Mouse (Mus musculus) limb, embryonic 15.5 days (tissue): ENCODE measurements around the gene Sema4b. TPM values are rescaled to one million over a fixed set of nuclear protein-coding genes. Genes with fewer than 3 reads are reported as not detected.

Experiments used
- ATAC-seq: fragments of 200-750 bp; cut with Nextera tagmentation; 2 replicates; pipeline ENCODE4 v1.8.0; 2017; ENCODE audit warnings: low read depth, moderate TSS enrichment; ENCODE audit not compliant: insufficient number of reproducible peaks, low FRiP score, low TSS enrichment
- H3K27ac ChIP-seq: fragments of 300-500 bp; sonication (generic); 2 replicates; pipeline ENCODE4 v1.5.1; 2015; ENCODE audit warnings: moderate library complexity, mild to moderate bottlenecking, inconsistent platforms
- H3K27me3 ChIP-seq: fragments of 300-500 bp; sonication (generic); 2 replicates; pipeline ENCODE4 v1.6.1; 2015; ENCODE audit warnings: inconsistent platforms
- H3K36me3 ChIP-seq: fragments of 300-500 bp; sonication (generic); 2 replicates; pipeline ENCODE4 v1.6.1; 2015; ENCODE audit warnings: inconsistent platforms
- H3K4me1 ChIP-seq: fragments of 300-500 bp; sonication (generic); 2 replicates; pipeline ENCODE4 v1.6.1; 2015; ENCODE audit warnings: inconsistent platforms
- H3K4me2 ChIP-seq: fragments of 300-500 bp; sonication (generic); 2 replicates; pipeline ENCODE4 v1.6.1; 2015; ENCODE audit warnings: mild to moderate bottlenecking, inconsistent platforms
- H3K4me3 ChIP-seq: fragments of 300-500 bp; sonication (generic); 2 replicates; pipeline ENCODE4 v1.5.1; 2015; ENCODE audit warnings: mild to moderate bottlenecking, inconsistent platforms
- H3K9ac ChIP-seq: fragments of 300-500 bp; sonication (generic); 2 replicates; pipeline ENCODE4 v1.6.1; 2015; ENCODE audit warnings: inconsistent platforms
- H3K9me3 ChIP-seq: fragments of 300-500 bp; sonication (generic); 2 replicates; pipeline ENCODE4 v1.6.1; 2016; ENCODE audit warnings: inconsistent platforms
- WGBS: fragments of 180-500 bp; shearing (Covaris S2); methylation state at CpG from one replicate; pipeline ENCODE4 v1.1.7; 2015; 5-methylcytosine and 5-hydroxymethylcytosine counted together
- polyA plus RNA-seq: library from polyadenylated mRNA; unstranded; fragments of >200 nt; fragmentation: Nextera tagmentation; extraction: Ambion mirVana; gene quantifications from 2 replicates; pipeline ENCODE4 v1.2.1, GENCODE M21; 2015

Gene Sema4b
- polyA plus RNA-seq, 1 experiment from 2014 or later: 18.1 TPM

DNA sequence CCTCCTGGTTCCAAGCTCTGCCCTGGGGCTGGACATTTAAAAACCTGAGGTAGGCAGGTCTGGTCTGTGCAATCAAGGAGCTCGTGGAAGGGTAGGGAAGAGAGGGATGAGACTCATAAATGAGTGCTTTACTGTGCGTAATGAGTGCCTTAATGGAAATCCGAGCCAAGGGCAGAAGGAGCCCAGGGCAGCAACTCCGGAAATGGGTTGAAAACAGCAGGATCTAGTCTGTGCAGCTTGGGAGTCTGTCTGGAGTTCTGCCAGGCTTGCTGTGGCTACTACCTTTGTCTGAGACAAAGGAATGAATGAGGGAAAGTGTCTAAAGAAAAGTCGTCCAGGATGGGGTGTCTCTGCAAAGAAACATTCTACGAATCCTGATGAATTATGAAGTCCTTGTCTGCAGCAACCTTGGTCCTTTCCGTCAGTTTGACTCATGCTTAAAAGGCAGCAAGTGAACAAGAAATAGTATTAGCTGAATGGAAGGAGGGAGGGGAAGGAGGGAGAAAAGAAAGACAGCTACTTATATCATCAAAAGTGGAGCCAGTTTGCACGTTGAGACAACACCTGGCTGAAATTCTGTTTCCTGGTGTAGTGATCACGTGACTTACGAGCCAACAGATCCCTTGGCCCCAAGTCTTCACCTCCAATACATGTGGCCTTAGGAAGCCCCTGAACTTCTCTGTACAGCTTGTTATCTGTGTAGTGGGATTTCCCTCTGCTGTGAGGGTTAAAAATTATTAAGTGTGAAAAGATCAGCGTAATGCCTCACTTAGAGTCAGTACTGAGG is 2.7 kb downstream of the Sema4b start:
- Histone ChIP-seq H3K9me3 (no peaks in the 10 kb centered on the region), H3K4me3 (no peak overlapping the region), H3K9ac (no peak overlapping the region), H3K4me1 (peaks cover 53% of the 10 kb centered on the region), H3K27me3 (no peaks in the 10 kb centered on the region), H3K4me2 (no peak overlapping the region), H3K27ac (0 out of 2 replicates have a peak overlapping the region, but pooled peaks have one; percentile 1), H3K36me3 (no peaks in the 10 kb centered on the region)
- 29% methylated on average over 11 of the region's 11 CpGs for WGBS
- ATAC-seq: no peak

DNA sequence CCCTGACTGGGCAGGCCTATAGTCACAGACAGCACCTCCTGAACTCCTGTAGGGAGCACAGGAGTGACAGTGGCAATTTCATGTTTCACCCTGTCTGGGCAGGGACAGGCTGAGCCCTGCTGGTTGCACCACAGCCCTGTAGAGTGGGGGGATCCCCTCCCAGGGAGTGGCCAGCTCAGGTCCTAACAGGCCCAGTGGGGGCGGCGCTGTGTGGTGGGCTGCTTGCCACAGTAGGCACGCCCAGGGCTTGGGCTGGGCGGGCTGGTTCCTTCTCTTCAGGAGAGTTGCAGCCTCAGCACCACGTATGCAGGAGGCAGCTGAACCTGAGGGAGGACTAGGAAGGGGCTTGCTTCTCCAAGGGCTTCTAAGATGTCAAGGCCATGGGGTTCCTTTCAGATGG is 4.8 kb downstream of the Sema4b start:
- H3K36me3 ChIP-seq: no peaks in the 10 kb centered on the region
- no peaks in the 10 kb centered on the region for H3K9me3 ChIP-seq
- no peak overlapping the region; the same call in 1 of the 2 replicates for H3K4me3 ChIP-seq
- 35% methylated on average over 5 of the region's 5 CpGs for WGBS
- H3K27me3 ChIP-seq: no peaks in the 10 kb centered on the region
- H3K27ac ChIP-seq: peak overlapping the region; percentile 81
- H3K9ac ChIP-seq: no peak overlapping the region
- H3K4me2 ChIP-seq: peak overlapping the region; percentile 51; the same call in 1 of the 2 replicates
- peaks cover 49% of the 10 kb centered on the region for H3K4me1 ChIP-seq
- ATAC-seq: peak; percentile 75; the same call in 1 of the 2 replicates

DNA sequence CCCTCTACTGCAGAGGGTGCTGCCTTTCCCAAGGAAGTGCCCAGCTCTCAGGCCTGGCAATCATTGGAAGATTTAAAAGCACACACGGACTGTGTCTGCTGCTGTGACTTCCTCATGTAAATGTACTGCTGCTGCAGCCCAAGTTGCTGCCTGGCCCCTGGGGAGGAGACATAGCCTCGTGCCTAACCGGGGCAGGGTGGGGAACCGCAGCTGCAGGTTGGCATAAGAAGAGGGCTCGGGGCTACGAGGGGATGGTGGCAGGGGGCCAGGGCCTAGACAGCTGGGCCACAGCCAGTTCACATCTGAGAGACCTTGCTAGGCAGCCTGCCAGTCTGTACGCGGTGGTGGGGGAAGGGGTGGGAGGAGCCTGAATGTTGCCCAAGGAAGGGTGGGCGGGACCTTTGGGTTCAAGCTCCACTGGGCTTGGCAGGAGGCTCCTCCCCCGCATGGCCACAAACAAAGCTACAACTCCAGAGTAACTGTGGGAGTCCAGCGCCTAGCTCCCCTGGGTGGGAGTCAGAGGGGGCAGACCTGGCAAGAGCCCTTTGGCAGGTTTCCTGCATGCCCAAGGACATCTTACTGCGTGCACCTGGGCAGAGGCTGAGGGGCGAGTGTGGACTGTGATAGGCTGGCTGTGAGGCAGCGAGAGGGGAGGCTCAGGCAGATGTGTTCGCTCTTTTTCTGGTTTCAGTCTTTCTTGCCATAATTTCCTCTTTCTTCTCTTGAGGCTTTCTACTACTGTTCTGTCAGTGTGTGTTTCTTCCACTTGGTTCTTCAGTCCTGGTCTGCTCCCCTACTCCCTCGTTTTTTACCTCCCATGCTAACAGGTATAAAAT is 5.8 kb downstream of the Sema4b start:
- peak overlapping the region; percentile 1; the same call in 1 of the 2 replicates for H3K9ac ChIP-seq
- no peaks in the 10 kb centered on the region for H3K36me3 ChIP-seq
- peak overlapping the region; percentile 51 for H3K4me2 ChIP-seq
- WGBS: 9% methylated on average over 16 of the region's 16 CpGs
- peak overlapping the region; percentile 27 for H3K4me3 ChIP-seq
- no peaks in the 10 kb centered on the region for H3K9me3 ChIP-seq
- peak; percentile 67 for ATAC-seq
- no peaks in the 10 kb centered on the region for H3K27me3 ChIP-seq
- peaks cover 41% of the 10 kb centered on the region for H3K4me1 ChIP-seq
- peak overlapping the region; percentile 81 for H3K27ac ChIP-seq

DNA sequence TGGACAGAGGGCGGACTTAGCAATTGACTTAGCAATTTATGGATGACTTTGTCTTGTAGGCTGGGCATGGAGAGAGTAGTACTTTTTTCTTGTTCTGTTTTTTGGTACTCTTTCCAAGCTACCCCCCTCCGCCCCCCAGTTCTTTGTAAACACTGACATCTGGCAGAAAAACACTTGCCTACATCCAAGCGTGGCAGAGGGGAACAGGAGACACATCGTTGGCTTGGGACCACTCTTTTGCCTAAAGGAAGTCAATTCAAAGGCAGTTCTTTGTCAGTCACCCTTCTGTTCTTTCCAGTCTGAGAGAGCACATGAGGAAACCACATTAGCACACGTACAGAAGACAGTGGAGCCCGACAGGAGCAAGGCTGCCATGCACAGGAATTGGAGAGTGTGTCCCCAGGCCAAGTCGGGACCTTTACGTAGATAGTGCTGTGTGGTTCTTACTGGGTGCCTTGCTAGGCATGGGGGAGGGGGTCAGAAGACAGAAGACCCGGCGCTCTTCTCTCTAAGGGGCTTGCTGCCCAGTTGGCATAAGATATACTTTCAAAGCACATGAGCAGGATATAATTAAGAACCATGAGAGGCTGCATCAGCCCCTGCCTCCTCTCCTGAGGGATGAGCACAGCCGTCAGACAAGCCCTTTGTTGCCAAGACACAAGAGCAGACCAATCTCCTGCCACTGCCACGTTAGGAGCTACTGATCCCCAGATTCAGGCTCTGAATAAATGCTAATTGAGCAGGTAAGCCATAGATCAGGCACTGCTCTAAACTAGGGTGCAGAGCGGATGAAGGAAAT is 7.5 kb downstream of the Sema4b start:
- ATAC-seq: no peak
- no peaks in the 10 kb centered on the region for H3K36me3 ChIP-seq
- H3K27ac ChIP-seq: peak overlapping the region; percentile 22; the same call in 1 of the 2 replicates
- no peak overlapping the region for H3K4me3 ChIP-seq
- peaks cover 43% of the 10 kb centered on the region for H3K4me1 ChIP-seq
- no peak overlapping the region for H3K4me2 ChIP-seq
- no peak overlapping the region for H3K9ac ChIP-seq
- 72% methylated on average over 13 of the region's 13 CpGs for WGBS
- H3K9me3 ChIP-seq: no peaks in the 10 kb centered on the region
- H3K27me3 ChIP-seq: no peaks in the 10 kb centered on the region

DNA sequence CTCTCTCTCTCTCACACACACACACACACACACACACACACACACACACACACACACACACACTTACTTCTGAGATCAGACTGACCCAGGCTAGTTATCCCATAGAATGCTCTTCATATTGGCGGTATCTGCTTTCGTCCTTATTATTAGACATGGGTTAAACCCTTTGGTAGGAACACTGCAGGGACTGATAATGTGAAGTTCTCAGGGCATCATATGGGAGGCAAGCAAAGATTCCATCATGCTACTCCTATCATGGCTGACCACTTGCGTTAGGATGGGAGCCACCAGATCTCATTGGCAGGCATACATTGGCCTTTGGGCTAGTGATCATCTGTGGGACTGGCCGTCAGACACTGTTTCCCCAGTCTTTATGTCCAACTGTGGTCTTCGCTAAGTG is 8.5 kb downstream of the Sema4b start:
- WGBS: 93% methylated on average over 5 of the region's 5 CpGs
- H3K4me3 ChIP-seq: no peak overlapping the region
- no peak for ATAC-seq
- no peak overlapping the region for H3K27ac ChIP-seq
- no peaks in the 10 kb centered on the region for H3K27me3 ChIP-seq
- H3K9ac ChIP-seq: no peak overlapping the region
- peaks cover 51% of the 10 kb centered on the region for H3K4me1 ChIP-seq
- H3K36me3 ChIP-seq: no peaks in the 10 kb centered on the region
- no peak overlapping the region for H3K4me2 ChIP-seq
- no peaks in the 10 kb centered on the region for H3K9me3 ChIP-seq

DNA sequence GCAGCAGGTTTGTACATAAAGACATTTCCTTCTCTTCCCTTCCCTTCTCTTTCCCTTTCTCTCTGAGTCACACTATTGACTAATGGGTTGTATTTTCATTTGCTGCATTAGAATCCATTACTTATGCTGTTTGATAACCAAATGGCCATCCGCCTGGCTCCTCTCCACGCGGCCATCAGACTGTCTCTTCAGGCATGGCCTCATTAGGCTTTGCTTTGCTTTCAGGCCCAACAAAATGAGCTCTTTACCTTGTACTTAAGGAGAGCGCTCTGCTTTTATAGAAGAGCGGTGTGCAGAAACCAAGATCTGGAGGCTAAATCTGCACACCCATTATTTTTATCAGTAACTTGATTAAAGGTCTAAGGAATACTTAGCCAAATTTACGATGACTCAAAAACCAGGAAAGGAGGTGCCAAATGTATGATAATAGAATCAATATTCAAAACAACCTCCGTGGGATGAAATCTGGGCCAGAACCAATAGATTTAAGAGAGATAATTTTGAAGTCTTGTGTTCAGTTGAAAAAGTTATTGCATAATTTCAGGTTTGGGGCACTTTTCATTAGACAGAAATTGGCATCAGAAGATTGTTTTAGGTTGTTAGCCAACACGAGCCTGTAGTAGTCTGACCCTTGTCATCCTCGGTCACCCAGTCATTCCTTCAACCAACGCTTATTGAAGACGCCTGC is 9.1 kb downstream of the Sema4b start:
- H3K27ac ChIP-seq: no peak overlapping the region
- no peak for ATAC-seq
- no peaks in the 10 kb centered on the region for H3K27me3 ChIP-seq
- H3K4me2 ChIP-seq: no peak overlapping the region
- no peaks in the 10 kb centered on the region for H3K36me3 ChIP-seq
- peaks cover 57% of the 10 kb centered on the region for H3K4me1 ChIP-seq
- H3K4me3 ChIP-seq: no peak overlapping the region
- H3K9ac ChIP-seq: no peak overlapping the region
- no peaks in the 10 kb centered on the region for H3K9me3 ChIP-seq
- 84% methylated on average over 10 of the region's 11 CpGs for WGBS

DNA sequence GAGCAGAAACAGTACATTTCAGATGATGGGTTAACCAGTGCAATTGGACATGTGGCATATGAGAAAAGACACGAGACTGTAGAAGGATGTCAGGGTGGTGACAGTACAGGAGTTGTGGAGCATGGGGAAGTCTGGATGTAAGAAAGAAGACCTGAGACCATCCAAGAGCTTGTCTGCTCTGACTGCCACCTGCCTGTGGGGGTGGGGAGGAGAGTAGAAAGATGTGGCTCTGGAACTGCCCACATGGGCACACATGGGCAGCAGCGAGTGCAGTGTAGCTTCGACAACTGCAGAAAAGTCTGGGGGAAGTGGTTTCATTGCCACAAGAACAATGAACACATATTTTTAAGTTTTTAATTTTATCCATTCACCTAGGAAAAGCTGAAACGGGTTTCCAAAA is 10.7 kb downstream of the Sema4b start:
- Histone ChIP-seq H3K27ac (peak overlapping the region; percentile 95), H3K4me2 (peak overlapping the region; percentile 82), H3K27me3 (no peaks in the 10 kb centered on the region), H3K4me3 (peak overlapping the region; percentile 81), H3K4me1 (peaks cover 57% of the 10 kb centered on the region), H3K36me3 (no peaks in the 10 kb centered on the region), H3K9me3 (no peaks in the 10 kb centered on the region), H3K9ac (no peak overlapping the region)
- no peak for ATAC-seq
- 27% methylated on average over 4 of the region's 4 CpGs for WGBS

DNA sequence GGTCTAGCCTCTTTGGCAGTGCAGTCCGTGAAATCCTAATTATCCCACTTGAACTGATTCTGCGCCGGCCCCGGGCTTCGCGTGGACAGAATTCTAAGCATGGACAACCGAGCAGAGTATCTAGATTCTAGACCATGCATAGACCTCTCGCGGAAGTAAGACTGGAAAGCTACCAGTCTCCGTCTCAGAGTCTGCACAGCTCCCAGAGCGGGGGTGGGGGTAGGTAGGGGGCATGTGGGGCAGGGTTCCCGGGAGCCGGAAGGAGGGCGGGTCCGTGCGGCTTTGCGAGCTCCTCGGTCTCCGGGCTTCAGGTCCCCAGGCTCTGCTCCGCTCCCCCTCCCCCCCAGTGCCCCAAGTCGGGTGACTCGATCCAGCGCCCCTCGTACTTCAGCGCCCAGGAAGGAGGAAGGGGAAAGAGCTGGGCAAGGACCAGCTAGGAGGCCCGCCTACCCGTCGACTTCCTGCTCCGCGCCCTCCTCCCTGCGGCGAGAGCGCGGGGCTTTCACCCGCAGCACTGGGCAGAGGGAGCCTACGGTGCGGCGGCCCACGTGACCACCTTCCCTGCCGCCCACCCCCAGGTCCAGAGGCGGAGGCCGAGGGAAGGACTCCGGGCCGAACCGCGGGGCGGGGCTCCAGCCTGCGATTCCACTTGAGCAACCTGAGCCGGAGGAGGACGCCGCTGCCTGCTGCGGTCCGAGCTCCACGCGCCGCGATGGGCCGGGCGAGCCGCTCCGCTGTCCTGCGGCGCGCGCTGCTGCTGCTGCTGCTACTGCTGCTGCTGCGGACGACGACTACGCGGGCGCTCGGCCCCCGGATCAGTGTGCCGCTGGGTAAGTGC is 11.5 kb downstream of the Sema4b start:
- Histone ChIP-seq H3K4me2 (peak overlapping the region; percentile 82), H3K9me3 (no peaks in the 10 kb centered on the region), H3K36me3 (no peaks in the 10 kb centered on the region), H3K9ac (peak overlapping the region; percentile 82), H3K27me3 (no peaks in the 10 kb centered on the region), H3K4me3 (peak overlapping the region; percentile 81), H3K27ac (peak overlapping the region; percentile 95), H3K4me1 (peaks cover 58% of the 10 kb centered on the region)
- ATAC-seq: peak; percentile 92
- WGBS: under 1% methylated on average over 52 of the region's 74 CpGs

DNA sequence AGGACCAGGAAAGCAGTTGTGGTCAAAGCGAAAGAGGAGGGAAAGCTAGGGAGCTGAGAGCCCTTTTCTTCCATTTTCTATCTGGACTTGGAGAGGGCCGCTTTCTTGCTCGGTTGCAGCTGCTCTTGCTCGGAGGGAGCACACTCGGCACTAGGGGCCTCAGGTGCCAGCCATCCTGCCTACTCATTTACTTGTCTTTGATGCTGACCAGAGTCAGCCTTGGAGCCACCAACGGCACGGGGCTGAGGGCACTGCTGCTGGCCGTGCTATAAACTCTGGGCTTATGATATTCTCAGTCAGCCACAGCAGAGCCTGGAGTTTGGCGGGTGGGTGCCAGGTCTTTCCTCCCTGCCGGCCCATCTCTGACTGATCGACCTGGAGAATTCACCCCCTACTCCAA is 12.2 kb downstream of the Sema4b start:
- no peaks in the 10 kb centered on the region for H3K9me3 ChIP-seq
- H3K4me3 ChIP-seq: peak overlapping the region; percentile 81
- 0% methylated on average over 11 of the region's 11 CpGs for WGBS
- no peak for ATAC-seq
- H3K36me3 ChIP-seq: no peaks in the 10 kb centered on the region
- H3K27ac ChIP-seq: peak overlapping the region; percentile 95
- peak overlapping the region; percentile 82 for H3K9ac ChIP-seq
- H3K4me1 ChIP-seq: peaks cover 61% of the 10 kb centered on the region
- no peaks in the 10 kb centered on the region for H3K27me3 ChIP-seq
- H3K4me2 ChIP-seq: peak overlapping the region; percentile 82

DNA sequence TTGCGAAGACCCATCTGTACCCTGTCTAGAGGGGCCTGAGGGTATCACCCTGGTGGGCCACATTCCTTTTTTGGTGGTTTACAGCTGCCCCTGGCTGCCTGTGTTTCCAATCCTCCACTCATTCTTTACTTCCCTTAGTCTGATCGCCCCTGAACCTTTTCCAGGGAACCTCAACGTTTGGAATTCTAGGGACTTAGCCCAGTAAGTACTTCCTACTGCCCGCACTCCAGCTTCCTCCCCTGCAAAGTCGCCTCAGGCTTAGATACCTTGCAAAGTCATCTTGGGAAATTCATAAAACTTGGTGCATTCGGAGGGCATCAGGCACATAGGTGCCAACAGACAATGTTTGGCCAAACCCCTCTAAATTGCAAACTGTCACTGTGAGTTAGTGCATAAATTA is 12.6 kb downstream of the Sema4b start:
- H3K4me1 ChIP-seq: peaks cover 60% of the 10 kb centered on the region
- H3K27ac ChIP-seq: peak overlapping the region; percentile 95
- H3K9me3 ChIP-seq: no peaks in the 10 kb centered on the region
- peak overlapping the region; percentile 81 for H3K4me3 ChIP-seq
- no peaks in the 10 kb centered on the region for H3K36me3 ChIP-seq
- WGBS: 16% methylated on average over 6 of the region's 6 CpGs
- H3K9ac ChIP-seq: peak overlapping the region; percentile 82
- peak overlapping the region; percentile 82 for H3K4me2 ChIP-seq
- ATAC-seq: no peak
- no peaks in the 10 kb centered on the region for H3K27me3 ChIP-seq
